Mouse (Mus musculus) neural tube, embryonic 11.5 days (tissue): Measurements from ENCODE around the gene Wdtc1. TPM values are rescaled to one million over a fixed set of nuclear protein-coding genes. Genes with fewer than 3 reads are reported as not detected.

Experiments
- ATAC-seq: fragments of 200-750 bp; cut with Nextera tagmentation; 2 replicates; pipeline ENCODE4 v1.8.0; 2017; ENCODE audit warnings: moderate number of reproducible peaks, mild to moderate bottlenecking, moderate TSS enrichment, moderate library complexity; ENCODE audit not compliant: insufficient read depth, low FRiP score, low TSS enrichment
- DNase-seq: peaks from one replicate; pipeline ENCODE4 v3.0.0-alpha.2; 2015; ENCODE audit warnings: low spot score
- H3K27ac ChIP-seq: fragments of 300-500 bp; sonication (generic); 2 replicates; pipeline ENCODE4 v1.5.1; 2014; ENCODE audit warnings: low read depth, mild to moderate bottlenecking, low read length
- H3K27me3 ChIP-seq: fragments of 300-500 bp; sonication (generic); 2 replicates; pipeline ENCODE4 v1.6.1; 2014; ENCODE audit warnings: mild to moderate bottlenecking, low read length, mixed read lengths; ENCODE audit not compliant: control insufficient read depth, insufficient read depth
- H3K36me3 ChIP-seq: fragments of 300-500 bp; sonication (generic); 2 replicates; pipeline ENCODE4 v1.6.1; 2014; ENCODE audit warnings: mild to moderate bottlenecking, low read length, moderate library complexity, mixed read lengths; ENCODE audit not compliant: control insufficient read depth, insufficient read depth
- H3K4me1 ChIP-seq: fragments of 300-500 bp; sonication (generic); 2 replicates; pipeline ENCODE4 v1.6.1; 2014; ENCODE audit warnings: low read length, mixed read lengths; ENCODE audit not compliant: control insufficient read depth, insufficient read depth
- H3K4me2 ChIP-seq: fragments of 300-500 bp; sonication (generic); 2 replicates; pipeline ENCODE4 v1.6.1; 2014; ENCODE audit warnings: low read depth, mild to moderate bottlenecking, moderate library complexity
- H3K4me3 ChIP-seq: fragments of 300-500 bp; sonication (generic); 2 replicates; pipeline ENCODE4 v1.5.1; 2014; ENCODE audit warnings: low read depth, low read length
- H3K9ac ChIP-seq: fragments of 300-500 bp; sonication (generic); 2 replicates; pipeline ENCODE4 v1.6.1; 2014; ENCODE audit warnings: mild to moderate bottlenecking, low read length
- H3K9me3 ChIP-seq: fragments of 300-500 bp; sonication (generic); 2 replicates; pipeline ENCODE4 v1.6.1; 2016; ENCODE audit warnings: low read length; ENCODE audit not compliant: control insufficient read depth
- WGBS: fragments of 180-500 bp; shearing (Covaris S2); extraction: QIAGEN DNeasy Blood & Tissue Kit; methylation state at CpG from one replicate; pipeline ENCODE4 v1.1.7; 2014; 5-methylcytosine and 5-hydroxymethylcytosine counted together
- polyA plus RNA-seq: library from polyadenylated mRNA; unstranded; fragments of >200 nt; fragmentation: Nextera tagmentation; extraction: Ambion mirVana; gene quantifications from 2 replicates; pipeline ENCODE4 v1.2.1, GENCODE M21; 2014

Gene Wdtc1
- polyA plus RNA-seq, 1 experiment from 2014 or later, result 27.0 TPM

GRCm38 (mm10) chr4:133344112-133344511 lies 9.2 kb downstream of the Wdtc1 start:
- WGBS, result 18% methylated on average over 4 of the region's 4 CpGs
- Histone ChIP-seq H3K4me2 (no peak overlapping the region), H3K9ac (no peak overlapping the region), H3K27me3 (no peaks in the 10 kb centered on the region), H3K4me1 (no peaks in the 10 kb centered on the region), H3K9me3 (no peaks in the 10 kb centered on the region), H3K4me3 (no peak overlapping the region), H3K27ac (no peak overlapping the region), H3K36me3 (no peaks in the 10 kb centered on the region)
- ATAC-seq (no peak), DNase-seq (peak; percentile 14)

- DNase-seq, result no peak
- Histone ChIP-seq H3K4me3 (no peak overlapping the region), H3K4me2 (no peak overlapping the region), H3K27ac (no peak overlapping the region), H3K9ac (no peak overlapping the region), H3K36me3 (no peaks in the 10 kb centered on the region), H3K27me3 (no peaks in the 10 kb centered on the region), H3K4me1 (peaks cover 4% of the 10 kb centered on the region; the same call in 1 of the 2 replicates), H3K9me3 (no peaks in the 10 kb centered on the region)
- no peak for ATAC-seq
- 87% methylated on average over 2 of the region's 2 CpGs for WGBS
Measured at GRCm38 (mm10) chr4:133340217-133340616, 13.1 kb downstream of the Wdtc1 start.

GRCm38 (mm10) chr4:133339148-133339749 lies 14.0 kb downstream of the Wdtc1 start:
- Histone ChIP-seq H3K9ac (peak overlapping the region; percentile 89), H3K4me2 (peak overlapping the region; percentile 72), H3K27me3 (no peaks in the 10 kb centered on the region), H3K4me1 (peaks cover 4% of the 10 kb centered on the region; the same call in 1 of the 2 replicates), H3K4me3 (peak overlapping the region; percentile 94), H3K27ac (peak overlapping the region; percentile 73), H3K9me3 (no peaks in the 10 kb centered on the region), H3K36me3 (no peaks in the 10 kb centered on the region)
- DNase-seq (peak; percentile 97), ATAC-seq (peak; percentile 95)
- WGBS, result 0% methylated on average over 46 of the region's 60 CpGs

- H3K4me1 ChIP-seq, result peaks cover 4% of the 10 kb centered on the region; the same call in 1 of the 2 replicates
- H3K4me3 ChIP-seq, result peak overlapping the region; percentile 94
- DNase-seq (no peak), ATAC-seq (peak; percentile 33)
- no peaks in the 10 kb centered on the region for H3K9me3 ChIP-seq
- H3K27me3 ChIP-seq, result no peaks in the 10 kb centered on the region
- H3K4me2 ChIP-seq, result peak overlapping the region; percentile 72
- peak overlapping the region; percentile 73 for H3K27ac ChIP-seq
- no peaks in the 10 kb centered on the region for H3K36me3 ChIP-seq
- WGBS, result under 1% methylated on average over 39 of the region's 39 CpGs
- H3K9ac ChIP-seq, result peak overlapping the region; percentile 89
Measured at GRCm38 (mm10) chr4:133338521-133339095, 14.7 kb downstream of the Wdtc1 start.

GRCm38 (mm10) chr4:133337833-133338520 lies 15.3 kb downstream of the Wdtc1 start:
- WGBS, result 14% methylated on average over 14 of the region's 14 CpGs
- Histone ChIP-seq H3K36me3 (no peaks in the 10 kb centered on the region), H3K27me3 (no peaks in the 10 kb centered on the region), H3K9ac (peak overlapping the region; percentile 89), H3K27ac (no peak overlapping the region), H3K9me3 (no peaks in the 10 kb centered on the region), H3K4me3 (peak overlapping the region; percentile 94), H3K4me2 (peak overlapping the region; percentile 72), H3K4me1 (peaks cover 4% of the 10 kb centered on the region; the same call in 1 of the 2 replicates)
- DNase-seq (no peak), ATAC-seq (no peak)

GRCm38 (mm10) chr4:133333306-133333705 lies 20.0 kb downstream of the Wdtc1 start:
- Histone ChIP-seq H3K4me3 (no peak overlapping the region), H3K9me3 (no peaks in the 10 kb centered on the region), H3K27me3 (no peaks in the 10 kb centered on the region), H3K27ac (no peak overlapping the region), H3K36me3 (no peaks in the 10 kb centered on the region), H3K4me2 (no peak overlapping the region), H3K4me1 (peaks cover 3% of the 10 kb centered on the region; the same call in 1 of the 2 replicates), H3K9ac (no peak overlapping the region)
- WGBS, result 84% methylated on average over 6 of the region's 6 CpGs
- DNase-seq, result no peak
- ATAC-seq, result no peak

GRCm38 (mm10) chr4:133330296-133330695 lies 23.0 kb downstream of the Wdtc1 start:
- Histone ChIP-seq H3K27ac (no peak overlapping the region), H3K36me3 (no peaks in the 10 kb centered on the region), H3K4me1 (no peaks in the 10 kb centered on the region), H3K9me3 (no peaks in the 10 kb centered on the region), H3K9ac (no peak overlapping the region), H3K4me3 (no peak overlapping the region), H3K4me2 (no peak overlapping the region), H3K27me3 (no peaks in the 10 kb centered on the region)
- DNase-seq (no peak), ATAC-seq (no peak)
- WGBS, result 90% methylated on average over 4 of the region's 4 CpGs

- Histone ChIP-seq H3K27me3 (no peaks in the 10 kb centered on the region), H3K9ac (no peak overlapping the region), H3K9me3 (no peaks in the 10 kb centered on the region), H3K4me3 (no peak overlapping the region), H3K27ac (no peak overlapping the region), H3K4me1 (no peaks in the 10 kb centered on the region), H3K36me3 (no peaks in the 10 kb centered on the region), H3K4me2 (no peak overlapping the region)
- 91% methylated on average over 7 of the region's 7 CpGs for WGBS
- DNase-seq, result no peak
- ATAC-seq, result no peak
Measured at GRCm38 (mm10) chr4:133328129-133328528, 25.2 kb downstream of the Wdtc1 start.
